Mouse (Mus musculus) activated CD4-positive, CD25-positive, alpha-beta regulatory T cell, adult 9 weeks (primary cell): ENCODE measurements around the gene Olfr1094. TPM values are rescaled to one million over a fixed set of nuclear protein-coding genes. Genes with fewer than 3 reads are reported as not detected.

Experiments used
- polyA plus RNA-seq: library from polyadenylated mRNA; unstranded; fragments of 100-300 nt; shearing (Covaris generic); gene quantifications from one replicate; pipeline ENCODE4 v1.2.1, GENCODE M21; 2017

The Olfr1094 gene
- polyA plus RNA-seq = not detected

DNA sequence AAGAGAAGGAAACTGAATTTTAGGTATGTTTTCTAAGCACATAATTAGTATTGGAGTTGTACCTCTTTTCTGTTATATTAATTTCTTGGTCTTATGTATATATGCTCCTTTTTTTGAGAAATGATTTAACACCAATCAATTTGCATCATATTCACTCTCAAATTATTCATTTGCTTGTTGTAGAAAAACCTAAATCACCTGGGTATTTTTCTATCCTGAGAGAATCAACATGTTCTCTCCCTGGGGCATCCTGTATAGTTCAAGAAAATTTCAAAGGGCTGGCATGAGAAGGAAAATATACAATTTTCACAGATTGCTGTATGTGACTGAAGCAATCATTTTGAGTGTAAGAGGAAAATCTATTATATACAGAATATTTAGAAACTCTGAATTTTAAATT is at the start of gene Olfr1094:
Olfr1094 (plus strand) TSS at position 301 of the 400 bp plus-strand sequence.

DNA sequence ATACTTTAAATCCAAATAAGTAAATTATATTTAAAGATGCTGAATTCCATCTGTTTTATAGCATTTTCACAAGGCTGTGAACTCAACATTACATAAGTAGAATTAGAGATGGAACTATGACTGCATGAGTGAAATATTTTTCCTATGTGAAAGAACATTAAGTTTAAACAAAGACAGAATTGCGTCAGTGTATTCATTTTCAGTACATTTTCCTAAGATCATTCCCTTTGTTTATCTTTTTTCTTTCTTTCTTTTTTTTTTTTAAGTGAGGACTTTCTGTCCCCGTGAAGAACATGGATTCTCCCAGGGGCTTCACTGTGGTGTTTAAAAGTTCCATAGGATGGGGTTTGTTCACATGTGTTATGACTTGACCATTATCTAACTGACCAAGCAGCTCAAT is 42.3 kb upstream of the Olfr1094 start, which contains the start of gene Olfr1093:
Olfr1093 (plus strand) TSS at position 301 of the 400 bp plus-strand sequence.

DNA sequence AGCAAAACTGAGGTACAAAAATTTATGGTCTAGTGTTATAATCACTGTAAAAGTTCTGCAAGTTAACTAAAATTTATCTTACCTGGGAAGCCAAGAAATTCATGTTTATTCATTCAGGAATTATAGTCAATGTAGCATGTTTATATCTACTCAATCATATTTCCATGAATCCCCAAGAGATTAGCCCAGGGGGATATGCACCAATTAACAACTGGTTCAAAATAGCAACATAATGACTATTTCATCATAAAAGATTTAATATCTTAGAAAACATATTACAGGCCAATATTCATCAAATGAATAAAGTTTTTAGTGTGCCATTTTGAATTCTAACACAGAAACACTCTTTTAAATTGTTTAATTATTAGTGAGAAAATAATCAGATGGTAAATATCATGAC is 14.5 kb upstream of the Olfr1094 start, which contains the start of gene Olfr141:
Olfr141 (minus strand) TSS at position 101 of the 400 bp plus-strand sequence.

DNA sequence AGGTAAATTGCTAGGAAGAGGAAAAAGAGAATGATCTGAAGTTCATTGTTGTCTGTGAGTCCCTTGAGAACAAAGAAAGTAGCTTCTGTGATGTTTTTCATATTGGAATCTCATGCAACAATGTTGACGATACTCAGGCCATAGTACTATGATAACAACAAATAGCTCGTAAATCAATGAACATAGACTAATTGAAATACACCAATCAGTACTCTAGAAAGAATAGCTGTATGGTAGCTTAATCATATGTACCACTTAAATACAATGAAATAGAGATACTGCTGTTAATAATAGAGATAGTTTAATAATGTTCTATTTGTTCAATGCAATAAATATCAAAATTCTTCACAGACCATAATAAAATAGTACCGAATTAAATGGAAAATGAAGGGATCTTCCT is 27.1 kb downstream of the Olfr1094 start, which contains the start of gene Olfr1095:
Olfr1095 (minus strand) TSS at position 101 of the 400 bp plus-strand sequence.

DNA sequence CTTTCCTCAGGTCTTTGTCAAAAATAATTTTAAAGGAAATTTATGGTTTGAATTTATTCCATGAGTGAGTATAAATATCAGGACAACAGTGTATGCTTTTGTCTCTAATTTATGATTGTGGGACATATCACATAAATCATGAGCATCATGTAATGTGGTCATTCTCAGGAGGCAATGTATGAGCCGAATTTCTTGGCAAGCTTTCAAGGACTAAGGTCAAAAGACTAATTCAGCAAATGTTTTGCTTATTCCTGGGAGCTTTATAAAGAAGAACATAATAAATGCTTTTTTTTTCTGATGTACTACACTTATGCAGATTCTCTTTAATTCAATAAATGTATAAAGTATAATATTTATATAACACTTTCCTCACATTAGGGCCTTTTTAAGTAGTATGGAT is 50.2 kb downstream of the Olfr1094 start, which contains the start of gene Gm13723:
Gm13723 (minus strand) TSS at position 101 of the 400 bp plus-strand sequence.

Other genes with a start within 250 kb of the Olfr1094 start
- not detected for gene Olfr1082, start 225.7 kb upstream of the Olfr1094 start, polyA plus RNA-seq
- gene Olfr1084, start 184.9 kb upstream of the Olfr1094 start, polyA plus RNA-seq = not detected
- not detected for gene Olfr1085, start 162.6 kb upstream of the Olfr1094 start, polyA plus RNA-seq
- gene Olfr1086, start 144.6 kb upstream of the Olfr1094 start, polyA plus RNA-seq = not detected
- gene Olfr1087, start 126.3 kb upstream of the Olfr1094 start, polyA plus RNA-seq = not detected
- not detected for gene Olfr1089, start 91.0 kb upstream of the Olfr1094 start, polyA plus RNA-seq
- not detected for gene Olfr1090, start 65.7 kb upstream of the Olfr1094 start, polyA plus RNA-seq
- not detected for gene Olfr1093, start 42.2 kb upstream of the Olfr1094 start, polyA plus RNA-seq
- gene Olfr141, start 14.6 kb upstream of the Olfr1094 start, polyA plus RNA-seq = not detected
- gene Olfr1095, start 27.0 kb downstream of the Olfr1094 start, polyA plus RNA-seq = not detected
- gene Gm13723, start 50.1 kb downstream of the Olfr1094 start, polyA plus RNA-seq = not detected
- not detected for gene Olfr1097, start 67.6 kb downstream of the Olfr1094 start, polyA plus RNA-seq
- not detected for gene Olfr1098, start 99.9 kb downstream of the Olfr1094 start, polyA plus RNA-seq
- not detected for gene Olfr1099, start 136.0 kb downstream of the Olfr1094 start, polyA plus RNA-seq
- not detected for gene Olfr1100, start 155.3 kb downstream of the Olfr1094 start, polyA plus RNA-seq
- gene Olfr1101, start 166.6 kb downstream of the Olfr1094 start, polyA plus RNA-seq = not detected
- not detected for gene Olfr1102, start 173.7 kb downstream of the Olfr1094 start, polyA plus RNA-seq
- not detected for gene Olfr1104, start 202.4 kb downstream of the Olfr1094 start, polyA plus RNA-seq
- not detected for gene Olfr1105, start 211.9 kb downstream of the Olfr1094 start, polyA plus RNA-seq
- gene Olfr1106, start 227.6 kb downstream of the Olfr1094 start, polyA plus RNA-seq = not detected